Mouse (Mus musculus) MEL (cell line): ENCODE results near the gene Zdhhc12.

Experiments
- CTCF ChIP-seq, 3 experiments: IDR thresholded peaks in 2 of 3; conservative IDR thresholded peaks in 1 of 3; 2 replicates each; pipeline ENCODE4 v1.5.1; 2011 to 2012; ENCODE audit warnings: low read length in 3 of 3, low read depth in 2 of 3, mild to moderate bottlenecking in 2 of 3, improper control_type of control experiment in 1 of 3, inconsistent platforms in 1 of 3, mixed read lengths in 1 of 3, moderate library complexity in 1 of 3; ENCODE audit not compliant: control insufficient read depth in 1 of 3, insufficient read depth in 1 of 3, poor library complexity in 1 of 3, severe bottlenecking in 1 of 3
- POLR2A ChIP-seq, 2 experiments: IDR thresholded peaks; 2 replicates each; pipeline ENCODE4 v1.6.1; 2011 to 2012; ENCODE audit warnings: low read length in 2 of 2, mild to moderate bottlenecking in 2 of 2, control low read depth in 1 of 2, improper control_type of control experiment in 1 of 2, low read depth in 1 of 2, moderate library complexity in 1 of 2; ENCODE audit not compliant: control insufficient read depth in 1 of 2, insufficient read depth in 1 of 2, poor library complexity in 1 of 2
- POLR2AphosphoS2 ChIP-seq: IDR thresholded peaks from 2 replicates; pipeline ENCODE4 v1.6.1; 2011; ENCODE audit warnings: low read length, improper control_type of control experiment

DNA sequence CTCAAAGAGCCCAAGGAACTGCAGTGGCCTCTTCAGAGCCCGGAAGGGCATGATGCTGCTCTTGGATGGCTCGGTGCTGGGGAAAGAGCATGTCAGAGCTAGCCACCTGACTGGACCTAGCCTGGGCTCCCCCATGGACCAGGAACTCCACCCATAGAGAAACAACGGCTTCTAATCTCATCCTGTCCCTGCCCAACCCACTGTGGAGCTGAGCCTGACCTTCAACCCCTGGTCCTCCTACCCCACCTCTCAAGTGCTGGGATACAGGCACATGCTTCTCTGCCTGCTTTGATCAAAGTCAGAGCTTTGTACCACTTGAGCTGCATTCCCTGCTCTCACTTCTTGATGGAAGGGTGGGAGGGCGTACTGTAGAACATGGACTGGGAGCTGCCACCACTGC is 14.8 kb upstream of the Zdhhc12 start:
- TF ChIP-seq POLR2AphosphoS2 (no peak), CTCF (IDR thresholded peaks at IDR 0.05 in 2 of 3, conservative IDR thresholded peaks at IDR 0.05 in 1 of 3; ENCODE audit: control insufficient read depth in 1 of 3, insufficient read depth in 1 of 3, low read depth in 2 of 3, low read length in 3 of 3, poor library complexity in 1 of 3, severe bottlenecking in 1 of 3) (no peak), POLR2A (IDR thresholded peaks at IDR 0.05; ENCODE audit: control insufficient read depth in 1 of 2, insufficient read depth in 1 of 2, low read depth in 1 of 2, low read length in 2 of 2, poor library complexity in 1 of 2) (no peak)
